Mouse (Mus musculus) liver, embryonic 12.5 days (tissue): ENCODE results near the gene Unc13a. TPM values are rescaled to one million over a fixed set of nuclear protein-coding genes. Genes with fewer than 3 reads are reported as not detected.

ENCODE experiments used
- ATAC-seq: fragments of 200-750 bp; cut with Nextera tagmentation; 2 replicates; pipeline ENCODE4 v1.8.0; 2017; ENCODE audit warnings: moderate number of reproducible peaks, mild to moderate bottlenecking, moderate library complexity
- H3K27ac ChIP-seq: fragments of 300-500 bp; sonication (generic); 2 replicates; pipeline ENCODE4 v1.5.1; 2016; ENCODE audit warnings: mild to moderate bottlenecking
- H3K27me3 ChIP-seq: fragments of 300-500 bp; sonication (generic); replicated peaks from 2 replicates; pipeline ENCODE4 v1.6.1; 2016; ENCODE audit warnings: mild to moderate bottlenecking, moderate library complexity
- H3K36me3 ChIP-seq: fragments of 300-500 bp; sonication (generic); 2 replicates; pipeline ENCODE4 v1.6.1; 2016; ENCODE audit warnings: mild to moderate bottlenecking, moderate library complexity
- H3K4me1 ChIP-seq: fragments of 300-500 bp; sonication (generic); 2 replicates; pipeline ENCODE4 v1.6.1; 2016
- H3K4me2 ChIP-seq: fragments of 300-500 bp; sonication (generic); 2 replicates; pipeline ENCODE4 v1.6.1; 2016; ENCODE audit warnings: mild to moderate bottlenecking, moderate library complexity
- H3K4me3 ChIP-seq: fragments of 300-500 bp; sonication (generic); 2 replicates; pipeline ENCODE4 v1.5.1; 2016; ENCODE audit warnings: mild to moderate bottlenecking, moderate library complexity
- H3K9ac ChIP-seq: fragments of 300-500 bp; sonication (generic); 2 replicates; pipeline ENCODE4 v1.6.1; 2016; ENCODE audit warnings: mild to moderate bottlenecking, moderate library complexity
- H3K9me3 ChIP-seq: fragments of 300-500 bp; sonication (generic); replicated peaks from 2 replicates; pipeline ENCODE4 v1.6.1; 2016; ENCODE audit warnings: mild to moderate bottlenecking, moderate library complexity
- WGBS: fragments of 180-500 bp; shearing (Covaris S2); methylation state at CpG from one replicate; pipeline ENCODE4 v1.1.7; 2016; ENCODE audit not compliant: insufficient replicate concordance; 5-methylcytosine and 5-hydroxymethylcytosine counted together
- polyA plus RNA-seq: library from polyadenylated mRNA; unstranded; fragments of >200 nt; fragmentation: Nextera tagmentation; extraction: Ambion mirVana; gene quantifications from 2 replicates; pipeline ENCODE4 v1.2.1, GENCODE M21; 2016

The Unc13a gene
- polyA plus RNA-seq, 1 experiment from 2014 or later = 0.31 TPM

DNA sequence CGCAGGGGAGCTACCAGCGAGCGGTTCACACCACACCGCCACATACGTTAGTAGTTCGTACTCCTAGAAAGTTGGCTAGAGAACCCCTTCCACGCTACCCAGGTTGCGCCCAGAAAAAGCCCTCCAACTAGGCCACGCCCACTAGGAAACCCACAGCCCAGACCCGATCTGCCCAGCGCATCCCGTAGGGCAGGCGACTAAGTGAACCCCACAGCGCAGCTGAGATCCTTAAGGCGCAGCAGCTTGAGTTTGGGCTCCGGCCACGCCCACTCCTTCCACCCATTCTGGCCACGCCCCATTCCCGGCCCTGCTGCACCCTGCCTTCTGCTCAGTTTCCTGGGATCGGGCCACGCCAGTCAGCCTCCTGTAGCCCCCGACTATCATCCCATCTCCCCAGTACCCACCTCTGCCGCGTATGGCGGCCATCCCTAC, 41.8 kb downstream of the Unc13a start:
- H3K36me3 ChIP-seq = peaks cover 15% of the 10 kb centered on the region
- no peak overlapping the region for H3K27ac ChIP-seq
- peak overlapping the region; percentile 49; the same call in 1 of the 2 replicates for H3K9ac ChIP-seq
- 5% methylated on average over 25 of the region's 25 CpGs for WGBS
- peak overlapping the region; percentile 94 for H3K4me2 ChIP-seq
- H3K9me3 ChIP-seq = no peaks in the 10 kb centered on the region
- peak overlapping the region; percentile 62 for H3K4me3 ChIP-seq
- H3K27me3 ChIP-seq = peaks cover 56% of the 10 kb centered on the region
- H3K4me1 ChIP-seq = peaks cover 52% of the 10 kb centered on the region
- ATAC-seq = peak; percentile 13

- H3K27ac ChIP-seq = peak overlapping the region; percentile 39; the same call in 1 of the 2 replicates
- WGBS = under 1% methylated on average over 55 of the region's 55 CpGs
- peak; percentile 81 for ATAC-seq
Measured at GRCm38 (mm10) chr8:71629096-71629697, 42.4 kb downstream of the Unc13a start.

GRCm38 (mm10) chr8:71628396-71629095, 43.0 kb downstream of the Unc13a start:
- peaks cover 27% of the 10 kb centered on the region for H3K36me3 ChIP-seq
- peak overlapping the region; percentile 72 for H3K9ac ChIP-seq
- peaks cover 40% of the 10 kb centered on the region for H3K4me1 ChIP-seq
- H3K4me3 ChIP-seq = peak overlapping the region; percentile 62
- peak overlapping the region; percentile 39; the same call in 1 of the 2 replicates for H3K27ac ChIP-seq
- H3K9me3 ChIP-seq = no peaks in the 10 kb centered on the region
- 6% methylated on average over 16 of the region's 16 CpGs for WGBS
- ATAC-seq = no peak
- peak overlapping the region; percentile 94 for H3K4me2 ChIP-seq
- H3K27me3 ChIP-seq = peaks cover 43% of the 10 kb centered on the region

More at GRCm38 (mm10) chr8:71629096-71629697, 42.4 kb downstream of the Unc13a start:
- Histone ChIP-seq H3K4me1 (peaks cover 46% of the 10 kb centered on the region), H3K36me3 (peaks cover 21% of the 10 kb centered on the region), H3K9ac (peak overlapping the region; percentile 72), H3K4me2 (peak overlapping the region; percentile 94), H3K9me3 (no peaks in the 10 kb centered on the region), H3K4me3 (peak overlapping the region; percentile 62), H3K27me3 (peaks cover 50% of the 10 kb centered on the region)

DNA sequence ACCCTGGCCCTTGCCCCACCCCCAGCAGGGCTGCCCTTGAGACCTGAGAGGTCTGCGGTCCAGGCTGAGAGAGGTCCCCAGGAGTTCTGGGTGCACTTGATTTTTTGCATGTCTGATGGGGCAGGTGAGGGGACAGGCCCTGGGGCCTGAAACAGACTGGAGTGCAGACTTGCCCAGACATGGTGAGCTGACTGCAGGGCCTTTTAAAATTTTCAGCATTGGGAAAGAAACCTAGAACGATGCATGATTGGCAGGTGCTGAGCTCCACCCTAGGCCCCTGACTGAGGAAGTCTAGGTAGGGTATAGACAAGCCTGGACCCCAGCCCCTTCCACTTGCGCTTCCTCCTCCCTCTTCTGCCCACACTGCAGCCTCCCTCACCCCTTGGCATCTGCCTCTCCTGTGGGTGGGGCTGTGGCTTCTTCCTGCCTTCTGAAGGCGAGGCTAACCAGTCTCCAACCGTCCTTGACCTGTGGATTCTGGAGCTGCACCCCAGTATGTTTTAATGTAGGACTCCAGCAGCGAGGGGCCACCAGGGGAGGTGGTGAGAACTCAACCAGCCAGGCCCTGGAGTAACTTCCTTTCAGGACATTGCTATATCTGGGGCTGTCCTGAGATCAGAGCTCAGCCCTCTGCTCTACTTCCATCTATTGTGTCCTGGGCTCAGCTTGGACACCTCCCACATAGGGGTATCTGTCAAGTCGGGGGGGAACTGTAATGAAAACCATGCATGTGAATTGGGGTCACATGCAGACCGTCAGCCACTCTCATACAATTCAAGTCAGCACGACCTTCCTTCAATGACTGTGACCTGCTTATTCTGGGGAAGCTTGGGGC, 44.1 kb downstream of the Unc13a start:
- peak overlapping the region; percentile 42; the same call in 1 of the 2 replicates for H3K27ac ChIP-seq
- H3K36me3 ChIP-seq = peaks cover 38% of the 10 kb centered on the region
- H3K9me3 ChIP-seq = peaks cover 8% of the 10 kb centered on the region
- WGBS = 36% methylated on average over 9 of the region's 9 CpGs
- no peak for ATAC-seq
- H3K27me3 ChIP-seq = peaks cover 32% of the 10 kb centered on the region
- no peak overlapping the region for H3K4me3 ChIP-seq
- H3K4me1 ChIP-seq = peaks cover 35% of the 10 kb centered on the region
- no peak overlapping the region for H3K9ac ChIP-seq
- H3K4me2 ChIP-seq = no peak overlapping the region

DNA sequence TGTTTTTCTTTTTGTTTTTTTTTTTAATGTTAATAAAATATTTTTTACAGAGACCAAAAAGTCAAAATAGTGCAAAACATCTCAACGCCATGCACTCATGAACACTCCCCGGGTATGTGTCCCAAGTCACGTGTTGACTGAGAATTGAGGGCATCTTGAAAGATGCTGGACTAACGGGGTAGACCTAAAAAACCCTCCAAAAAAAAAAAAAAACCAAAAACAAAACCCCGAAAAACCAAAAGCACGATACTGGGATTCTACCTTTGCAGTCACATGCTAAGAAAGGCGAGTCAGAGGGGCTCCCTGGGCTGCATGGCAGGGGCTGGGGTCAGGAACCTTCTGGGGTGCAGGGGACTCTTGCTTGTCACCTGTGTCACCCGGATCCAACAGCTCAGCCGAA, 44.8 kb downstream of the Unc13a start:
- peaks cover 25% of the 10 kb centered on the region for H3K27me3 ChIP-seq
- H3K4me3 ChIP-seq = no peak overlapping the region
- H3K36me3 ChIP-seq = peaks cover 45% of the 10 kb centered on the region
- H3K4me1 ChIP-seq = peaks cover 35% of the 10 kb centered on the region
- peaks cover 16% of the 10 kb centered on the region for H3K9me3 ChIP-seq
- no peak overlapping the region for H3K4me2 ChIP-seq
- no peak overlapping the region for H3K27ac ChIP-seq
- WGBS = 73% methylated on average over 9 of the region's 9 CpGs
- ATAC-seq = no peak
- H3K9ac ChIP-seq = no peak overlapping the region

GRCm38 (mm10) chr8:71625088-71625487, 46.5 kb downstream of the Unc13a start:
- Histone ChIP-seq H3K27me3 (peaks cover 9% of the 10 kb centered on the region), H3K4me1 (peaks cover 32% of the 10 kb centered on the region), H3K4me3 (no peak overlapping the region), H3K27ac (no peak overlapping the region), H3K9ac (no peak overlapping the region), H3K36me3 (peaks cover 62% of the 10 kb centered on the region), H3K4me2 (no peak overlapping the region), H3K9me3 (peaks cover 20% of the 10 kb centered on the region)
- WGBS = 63% methylated on average over 1 of the region's 1 CpGs
- no peak for ATAC-seq

DNA sequence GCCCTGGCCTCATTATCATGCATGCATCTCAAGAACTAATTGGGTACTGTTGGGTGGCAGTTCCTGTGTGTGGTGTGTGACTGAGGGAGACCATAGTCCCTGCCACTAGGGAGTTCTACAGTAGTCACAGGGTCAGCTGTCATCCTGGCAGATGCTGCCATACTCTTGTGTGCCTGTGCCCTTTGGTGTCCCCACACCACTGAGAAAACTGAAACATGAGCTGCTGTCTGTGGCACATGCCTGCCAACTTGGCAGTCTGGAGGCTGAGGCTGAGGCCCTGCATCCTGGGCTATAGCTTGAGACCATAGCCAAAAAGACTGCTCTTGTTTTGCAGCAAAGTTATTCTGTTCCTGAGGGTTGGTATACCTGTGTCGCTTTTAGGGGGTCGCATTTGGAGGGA, 51.8 kb downstream of the Unc13a start:
- H3K36me3 ChIP-seq = peaks cover 99% of the 10 kb centered on the region
- 87% methylated on average over 2 of the region's 2 CpGs for WGBS
- H3K9ac ChIP-seq = no peak overlapping the region
- ATAC-seq = no peak
- no peaks in the 10 kb centered on the region for H3K4me1 ChIP-seq
- H3K4me3 ChIP-seq = no peak overlapping the region
- H3K27ac ChIP-seq = no peak overlapping the region
- H3K4me2 ChIP-seq = no peak overlapping the region
- peaks cover 20% of the 10 kb centered on the region for H3K9me3 ChIP-seq
- no peaks in the 10 kb centered on the region for H3K27me3 ChIP-seq

DNA sequence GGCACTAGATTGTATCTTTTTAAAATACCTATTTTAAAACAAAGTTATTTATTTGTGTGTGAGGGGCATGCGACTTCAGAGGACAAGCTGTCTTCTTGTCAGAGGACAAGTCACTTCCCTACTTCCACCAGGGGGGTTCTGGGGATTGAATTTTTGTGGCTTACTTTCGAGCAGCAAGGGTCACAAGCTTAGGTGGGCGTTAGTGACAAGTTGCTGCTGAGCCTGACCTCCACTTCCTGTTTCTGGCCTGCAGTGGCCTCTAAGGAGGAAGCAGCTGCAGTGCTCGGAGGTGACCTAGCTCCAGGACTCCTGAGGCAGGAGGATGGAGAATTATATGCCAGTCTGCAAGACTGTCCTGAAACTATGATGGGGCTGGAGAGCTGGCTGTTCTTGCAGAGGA, 58.1 kb downstream of the Unc13a start:
- Histone ChIP-seq H3K27ac (no peak overlapping the region), H3K4me2 (no peak overlapping the region), H3K27me3 (no peaks in the 10 kb centered on the region), H3K36me3 (peaks cover 59% of the 10 kb centered on the region), H3K9me3 (no peaks in the 10 kb centered on the region), H3K4me3 (no peak overlapping the region), H3K4me1 (peaks cover 38% of the 10 kb centered on the region), H3K9ac (no peak overlapping the region)
- no peak for ATAC-seq
- 40% methylated on average over 4 of the region's 4 CpGs for whole genome bisulfite sequencing

DNA sequence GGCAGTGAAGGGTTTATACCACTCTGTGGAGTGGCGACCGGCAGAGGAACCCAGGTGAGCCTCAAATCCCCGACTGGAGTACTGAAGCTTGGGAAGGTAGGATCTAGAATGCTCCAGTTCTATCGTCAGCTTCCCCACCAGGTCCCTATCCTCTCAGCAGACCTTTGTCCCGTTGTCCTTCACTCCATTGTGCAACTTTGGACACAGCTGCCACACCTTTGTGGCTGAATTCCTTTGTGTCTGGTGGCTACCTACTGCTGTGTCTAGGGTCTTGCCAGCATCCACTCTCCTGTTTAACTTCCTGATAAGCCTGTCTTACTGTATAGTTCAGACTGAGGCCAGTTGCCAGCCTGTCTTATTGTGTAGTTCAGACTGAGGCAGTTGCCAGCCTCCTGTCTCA, 59.4 kb downstream of the Unc13a start:
- Histone ChIP-seq H3K27me3 (no peaks in the 10 kb centered on the region), H3K9me3 (no peaks in the 10 kb centered on the region), H3K27ac (no peak overlapping the region), H3K4me1 (peaks cover 38% of the 10 kb centered on the region), H3K4me3 (peak overlapping the region; percentile 89), H3K9ac (peak overlapping the region; percentile 89), H3K36me3 (peaks cover 47% of the 10 kb centered on the region), H3K4me2 (peak overlapping the region; percentile 99)
- ATAC-seq = no peak
- WGBS = 44% methylated on average over 5 of the region's 5 CpGs

- peak; percentile 99 for ATAC-seq
- Histone ChIP-seq H3K9me3 (no peaks in the 10 kb centered on the region), H3K9ac (peak within 1 kb of the TSS; percentile 89), H3K27me3 (no peaks in the 10 kb centered on the region), H3K27ac (peak within 1 kb of the TSS; percentile 88), H3K4me3 (peak within 1 kb of the TSS; percentile 89), H3K4me2 (peak within 1 kb of the TSS; percentile 99), H3K4me1 (peaks cover 42% of the 10 kb centered on the region), H3K36me3 (peaks cover 36% of the 10 kb centered on the region)
- WGBS = under 1% methylated on average over 77 of the region's 82 CpGs
Measured at GRCm38 (mm10) chr8:71610822-71611651, 60.5 kb downstream of the Unc13a start, which contains the start of gene Colgalt1. TSS of gene Colgalt1 (plus strand) at chr8:71610998.

DNA sequence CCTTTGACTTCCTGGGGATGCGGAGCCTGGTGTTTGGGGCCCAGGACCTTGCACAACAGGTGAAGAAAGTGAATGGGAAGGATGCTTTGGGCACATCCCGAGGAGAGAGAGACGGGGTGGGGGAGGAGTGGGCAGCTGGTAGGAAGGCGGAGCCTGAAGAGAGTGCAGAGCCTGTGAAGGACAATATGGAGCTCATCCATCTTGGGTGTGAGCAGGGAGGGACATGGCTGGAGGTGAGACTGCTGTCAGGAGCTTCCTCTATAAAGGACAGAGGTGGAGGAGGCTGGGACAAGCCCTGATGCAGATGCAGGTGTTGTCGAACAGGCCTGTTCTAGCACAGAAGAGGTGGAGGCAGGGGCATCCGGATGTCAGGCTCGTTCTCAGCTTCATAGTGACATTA, 67.5 kb downstream of the Unc13a start:
- H3K4me1 ChIP-seq = peaks cover 21% of the 10 kb centered on the region
- H3K4me3 ChIP-seq = no peak overlapping the region
- H3K4me2 ChIP-seq = no peak overlapping the region
- H3K27ac ChIP-seq = no peak overlapping the region
- H3K27me3 ChIP-seq = peaks cover 57% of the 10 kb centered on the region
- no peak overlapping the region for H3K9ac ChIP-seq
- H3K36me3 ChIP-seq = peaks cover 2% of the 10 kb centered on the region; the same call in 1 of the 2 replicates
- 63% methylated on average over 7 of the region's 7 CpGs for WGBS
- no peak for ATAC-seq
- no peaks in the 10 kb centered on the region for H3K9me3 ChIP-seq
